Mouse (Mus musculus) cerebellum, adult 2 months (tissue): Measurements from ENCODE around the gene Fadd. TPM values are rescaled to one million over a fixed set of nuclear protein-coding genes. Genes with fewer than 3 reads are reported as not detected.

ENCODE experiments used
- DNase-seq, 2 experiments: peaks; one replicate each; pipeline ENCODE4 v3.0.0; 2021
- H3K27ac ChIP-seq: fragments of 200-500 bp; 2 replicates; pipeline ENCODE4 v1.5.1; 2012; ENCODE audit warnings: low read length, control low read depth, inconsistent platforms; ENCODE audit not compliant: insufficient read depth
- H3K27me3 ChIP-seq: fragments of 200-500 bp; 2 replicates; pipeline ENCODE4 v1.6.1; 2012; ENCODE audit warnings: inconsistent platforms, mild to moderate bottlenecking, low read length, moderate library complexity; ENCODE audit not compliant: control insufficient read depth, insufficient read depth
- H3K4me1 ChIP-seq: fragments of 200-500 bp; 2 replicates; pipeline ENCODE4 v1.6.1; 2011; ENCODE audit warnings: low read length; ENCODE audit not compliant: control insufficient read depth, insufficient read depth
- H3K4me3 ChIP-seq: fragments of 200-500 bp; replicated peaks from 2 replicates; pipeline ENCODE3; 2011; ENCODE audit warnings: mild to moderate bottlenecking, low read depth, low read length, control low read depth; ENCODE audit not compliant: insufficient read depth
- CTCF ChIP-seq: fragments of 200-500 bp; IDR thresholded peaks from 2 replicates; pipeline ENCODE4 v1.5.1; 2011; ENCODE audit warnings: low read depth, mild to moderate bottlenecking, control low read depth, low read length, moderate library complexity, borderline replicate concordance; ENCODE audit not compliant: insufficient read depth
- POLR2A ChIP-seq: fragments of 200-500 bp; IDR thresholded peaks from 2 replicates; pipeline ENCODE4 v1.6.1; 2011; ENCODE audit warnings: low read length, control low read depth, borderline replicate concordance; ENCODE audit not compliant: insufficient read depth
- WGBS: fragments of 180-500 bp; shearing (Covaris S2); methylation state at CpG from one replicate; pipeline ENCODE4 v1.1.7; 2018; 5-methylcytosine and 5-hydroxymethylcytosine counted together
- polyA plus RNA-seq: library from polyadenylated mRNA; depleted of rRNA; stranded (reverse); fragments of >200 nt; gene quantifications from 2 replicates; pipeline ENCODE4 v1.2.3, GENCODE M21; 2012

Gene Fadd
- polyA plus RNA-seq, 1 experiment, result 3.3 TPM

- no peak for DNase-seq
- H3K27ac ChIP-seq, result no peak overlapping the region
- H3K4me3 ChIP-seq, result no peak overlapping the region
- no peak for TF ChIP-seq CTCF
- TF ChIP-seq POLR2A, result no peak
- WGBS, result 22% methylated on average over 7 of the region's 7 CpGs
- H3K27me3 ChIP-seq, result no peaks in the 10 kb centered on the region; the same call in 1 of the 2 replicates
- H3K4me1 ChIP-seq, result no peaks in the 10 kb centered on the region
These were observed 12.8 kb downstream of the Fadd start for GRCm38 (mm10) chr7:144569428-144569827.

GRCm38 (mm10) chr7:144568091-144568490, 14.2 kb downstream of the Fadd start:
- DNase-seq, result no peak
- no peak overlapping the region for H3K4me3 ChIP-seq
- no peaks in the 10 kb centered on the region; the same call in 1 of the 2 replicates for H3K27me3 ChIP-seq
- H3K27ac ChIP-seq, result no peak overlapping the region
- no peak for TF ChIP-seq CTCF
- TF ChIP-seq POLR2A, result no peak
- H3K4me1 ChIP-seq, result peaks cover 8% of the 10 kb centered on the region

DNA sequence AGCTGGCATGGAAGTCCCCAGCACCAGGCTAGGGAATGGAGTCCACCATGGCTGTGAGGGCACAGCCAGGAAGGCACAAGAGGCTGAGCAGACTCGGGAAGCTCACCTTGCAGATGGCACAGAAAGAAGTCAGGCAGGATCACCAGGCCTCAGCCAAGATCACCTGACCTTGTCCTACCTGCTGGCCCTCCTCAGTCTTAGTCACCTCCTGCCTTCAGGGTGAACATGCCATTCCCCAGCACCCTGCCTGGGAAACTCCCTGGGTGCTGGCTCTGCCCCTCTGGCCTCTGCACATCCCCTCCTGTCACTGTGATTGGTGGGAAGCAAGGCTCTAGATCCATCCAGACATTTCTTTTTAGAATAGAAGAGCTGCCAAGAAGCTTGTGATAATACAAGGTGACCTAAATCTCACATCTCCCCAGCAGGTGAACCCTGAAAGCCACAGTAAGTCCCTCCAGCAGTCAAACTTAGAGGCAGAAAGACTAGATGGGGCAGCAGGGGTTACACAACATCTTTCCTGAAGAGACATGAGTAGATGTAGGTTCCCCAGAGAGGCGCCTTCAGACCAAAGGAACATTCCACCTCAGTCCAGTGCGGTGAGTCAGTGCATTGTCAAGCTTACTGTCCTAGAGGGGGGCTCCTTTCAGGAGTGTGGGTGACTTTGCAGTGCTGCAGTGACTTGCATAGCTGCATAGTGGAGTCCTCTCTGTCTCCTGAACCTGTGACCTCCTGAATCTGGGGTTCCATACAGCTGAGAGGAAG, 15.2 kb downstream of the Fadd start:
- 79% methylated on average over 3 of the region's 3 CpGs for WGBS
- DNase-seq, result no peak
- Histone ChIP-seq H3K4me1 (peaks cover 8% of the 10 kb centered on the region), H3K4me3 (no peak overlapping the region), H3K27ac (no peak overlapping the region), H3K27me3 (no peaks in the 10 kb centered on the region)
- no peak for TF ChIP-seq CTCF
- TF ChIP-seq POLR2A, result no peak

DNA sequence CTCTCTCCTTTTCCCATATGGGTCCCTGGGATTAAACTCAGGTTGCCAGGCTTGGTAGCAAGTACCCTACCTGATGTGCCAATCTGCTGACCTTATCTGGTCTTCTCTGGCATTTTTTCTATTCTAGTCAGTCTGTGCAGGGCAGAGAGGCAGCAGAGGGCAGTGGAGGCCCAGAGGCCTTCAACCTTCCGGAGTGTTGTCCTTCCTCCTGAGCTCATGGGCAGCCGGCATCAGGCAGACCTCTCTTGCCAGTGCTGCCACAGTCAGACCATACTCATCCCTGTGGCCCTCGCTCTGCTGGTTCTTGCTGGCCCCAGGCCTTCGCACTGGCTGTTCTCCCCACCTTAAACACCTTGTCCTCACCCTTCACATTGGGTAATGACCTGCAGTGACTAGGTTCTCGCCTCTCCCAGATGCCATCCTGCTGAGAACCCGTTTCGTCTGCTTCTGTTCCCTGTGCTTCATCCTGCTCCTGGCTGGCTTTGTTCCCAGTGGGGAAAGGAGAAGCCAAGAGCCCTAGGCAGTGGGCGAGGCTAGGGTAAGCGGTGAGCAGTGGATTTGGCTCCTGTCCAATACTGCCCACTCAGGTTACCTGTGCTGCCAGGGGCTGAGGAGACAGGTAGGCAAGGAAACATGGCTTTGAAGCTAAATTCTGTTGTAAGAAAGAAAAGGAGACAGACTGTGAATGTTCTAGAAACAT, 18.7 kb downstream of the Fadd start:
- H3K27me3 ChIP-seq, result no peaks in the 10 kb centered on the region
- H3K27ac ChIP-seq, result no peak overlapping the region
- peak in 1 of 2 experiments; percentile 40 for DNase-seq
- H3K4me1 ChIP-seq, result peaks cover 8% of the 10 kb centered on the region
- TF ChIP-seq CTCF, result no peak
- TF ChIP-seq POLR2A, result no peak
- 18% methylated on average over 9 of the region's 9 CpGs for WGBS
- H3K4me3 ChIP-seq, result no peak overlapping the region

DNA sequence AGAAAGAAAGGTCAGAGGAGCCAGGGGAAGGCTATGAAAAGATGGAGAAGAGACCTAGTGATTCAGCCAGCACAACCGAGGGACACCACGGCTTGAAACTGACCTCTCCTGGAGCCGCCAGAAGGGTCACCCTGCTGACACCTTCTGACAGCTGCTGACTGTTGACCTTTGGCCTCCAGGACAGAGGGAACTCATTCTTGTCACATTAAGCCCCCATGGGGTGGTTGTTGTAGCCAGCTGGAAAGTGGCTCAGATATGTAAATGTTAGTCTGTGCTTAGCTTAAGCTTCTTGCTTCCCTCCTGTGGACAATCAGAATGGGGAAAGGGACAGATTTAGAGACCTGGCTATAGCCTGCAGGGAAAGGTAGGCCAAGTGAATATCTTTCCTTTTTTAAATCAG, 20.2 kb downstream of the Fadd start:
- no peak overlapping the region for H3K4me3 ChIP-seq
- H3K4me1 ChIP-seq, result peaks cover 8% of the 10 kb centered on the region
- no peak for DNase-seq
- no peak overlapping the region for H3K27ac ChIP-seq
- no peaks in the 10 kb centered on the region for H3K27me3 ChIP-seq
- 46% methylated on average over 3 of the region's 3 CpGs for WGBS
- no peak for TF ChIP-seq CTCF
- no peak for TF ChIP-seq POLR2A

GRCm38 (mm10) chr7:144560594-144560993, 21.7 kb downstream of the Fadd start:
- Histone ChIP-seq H3K27me3 (no peaks in the 10 kb centered on the region), H3K4me1 (peaks cover 8% of the 10 kb centered on the region), H3K27ac (no peak overlapping the region), H3K4me3 (no peak overlapping the region)
- no peak for DNase-seq
- TF ChIP-seq CTCF (no peak), POLR2A (no peak)
- WGBS, result 82% methylated on average over 4 of the region's 4 CpGs

GRCm38 (mm10) chr7:144558552-144558951, 23.7 kb downstream of the Fadd start:
- peaks cover 4% of the 10 kb centered on the region for H3K4me1 ChIP-seq
- no peak overlapping the region for H3K4me3 ChIP-seq
- TF ChIP-seq CTCF (no peak), POLR2A (no peak)
- WGBS, result 57% methylated on average over 6 of the region's 6 CpGs
- no peak for DNase-seq
- H3K27me3 ChIP-seq, result no peaks in the 10 kb centered on the region
- H3K27ac ChIP-seq, result no peak overlapping the region

GRCm38 (mm10) chr7:144554123-144554472, 28.2 kb downstream of the Fadd start:
- no peak for TF ChIP-seq POLR2A
- TF ChIP-seq CTCF, result no peak
- WGBS, result 22% methylated on average over 8 of the region's 8 CpGs
- no peaks in the 10 kb centered on the region for H3K27me3 ChIP-seq
- peaks cover 18% of the 10 kb centered on the region for H3K4me1 ChIP-seq
- H3K4me3 ChIP-seq, result peak overlapping the region; percentile 63
- H3K27ac ChIP-seq, result peak overlapping the region; percentile 82
- DNase-seq, result no peak
